ENCODE assay signal across 8 mouse cellular contexts in genomic region chr8:8984829-8985251, GRCm38 (mm10).
A peak's percentile ranks its signal among the peaks of the same experiment; 100 is the strongest.
DNase-seq lines count a peak whose midpoint lies in the region; ATAC-seq lines count a peak whose summit lies in the region.

No protein-coding gene starts in this region.

- DNase-seq in limb, embryonic 10.5 days (ENCODE audit: low spot score): no peak
- peak; percentile 59 for DNase-seq in brain, adult 2 months (ENCODE audit: low read depth, low spot score)
- DNase-seq in naive thymus-derived CD4-positive, alpha-beta T cell, adult 2 months (ENCODE audit: low read depth): peak; percentile 18
- DNase-seq in right cerebral cortex, postnatal 25 days: no peak
- no peak for DNase-seq in urinary bladder, postnatal 4 days (ENCODE audit: low spot score in 2 of 2)
- no peak for DNase-seq in kidney, adult 9 months

- H3K36me3 ChIP-seq in limb, embryonic 12.5 days: no peaks in the 10 kb centered on the region
- H3K36me3 ChIP-seq in limb, embryonic 10.5 days: no peaks in the 10 kb centered on the region

- H3K27me3 ChIP-seq in limb, embryonic 12.5 days: no peaks in the 10 kb centered on the region; the same call in 1 of the 2 replicates
- 0 out of 2 replicates have a peak, but pooled peaks cover 5% of the 10 kb centered on the region for H3K27me3 ChIP-seq in limb, embryonic 10.5 days (ENCODE audit: low read depth, poor library complexity, severe bottlenecking)

- no peak overlapping the region for H3K4me3 ChIP-seq in limb, embryonic 12.5 days (replicated peaks)
- H3K4me3 ChIP-seq in limb, embryonic 10.5 days: no peak overlapping the region

- no peak overlapping the region for H3K9ac ChIP-seq in limb, embryonic 12.5 days (replicated peaks)

- H3K9me3 ChIP-seq in limb, embryonic 12.5 days: no peaks in the 10 kb centered on the region; the same call in 1 of the 2 replicates
- no peaks in the 10 kb centered on the region for H3K9me3 ChIP-seq in limb, embryonic 10.5 days (replicated peaks)

- no peak overlapping the region for H3K27ac ChIP-seq in limb, embryonic 12.5 days
- no peak overlapping the region for H3K27ac ChIP-seq in limb, embryonic 10.5 days

- peak overlapping the region; percentile 36 for H3K4me2 ChIP-seq in limb, embryonic 12.5 days

- 34% methylated on average over 11 of the region's 11 CpGs for WGBS in limb, embryonic 12.5 days
- WGBS in limb, embryonic 10.5 days: 35% methylated on average over 11 of the region's 11 CpGs

- peaks cover 19% of the 10 kb centered on the region for H3K4me1 ChIP-seq in limb, embryonic 12.5 days (replicated peaks)
- peaks cover 11% of the 10 kb centered on the region for H3K4me1 ChIP-seq in limb, embryonic 10.5 days

- ATAC-seq in limb, embryonic 12.5 days (ENCODE audit: insufficient number of reproducible peaks, insufficient read depth, low FRiP score, low TSS enrichment, low read depth): no peak
- ATAC-seq in hematopoietic stem cell, adult 5-6 weeks (replicated peaks in 1 of 2; ENCODE audit: insufficient read depth in 1 of 2, low FRiP score in 2 of 2, low TSS enrichment in 1 of 2, low read depth in 1 of 2, poor library complexity in 2 of 2, severe bottlenecking in 2 of 2): peak; percentile 82 to 84

Comparison
In these comparisons a context has a peak if more than half of its experiments do, and no peak if none do; other contexts are left out.
1. DNase-seq: peak in brain, adult 2 months (single experiment) and naive thymus-derived CD4-positive, alpha-beta T cell, adult 2 months (single experiment); none in limb, embryonic 10.5 days (single experiment), right cerebral cortex, postnatal 25 days (single experiment), urinary bladder, postnatal 4 days (0 of 2) and kidney, adult 9 months (single experiment).